Mouse (Mus musculus) gastrocnemius, adult 2 months (tissue): ENCODE data around the gene Rtkn. TPM values are rescaled to one million over a fixed set of nuclear protein-coding genes. Genes with fewer than 3 reads are reported as not detected.

ENCODE experiments used
- DNase-seq: peaks from one replicate; pipeline ENCODE4 v3.0.0; 2022
- H3K27ac ChIP-seq: fragments of 200-600 bp; 2 replicates; pipeline ENCODE4 v1.8.1; 2022; ENCODE audit warnings: mild to moderate bottlenecking
- H3K4me3 ChIP-seq: fragments of 200-600 bp; 2 replicates; pipeline ENCODE4 v1.8.1; 2022; ENCODE audit warnings: mild to moderate bottlenecking, moderate library complexity
- CTCF ChIP-seq: fragments of 200-600 bp; IDR thresholded peaks from 2 replicates; pipeline ENCODE4 v1.8.1; 2022; ENCODE audit warnings: antibody characterized with exemption, mild to moderate bottlenecking, moderate library complexity
- intact Hi-C: fragments of 180-260 bp; cut with DNase I; formaldehyde crosslinking; loops from one replicate; pipeline ENCODE4 v1.15.1; 2025
- total RNA-seq, 2 experiments: library from RNA; stranded (reverse); gene quantifications; 2 replicates each; pipeline ENCODE4 v1.2.3; 2021

The Rtkn gene
- total RNA-seq, 2 experiments from 2014 or later = 12.2 to 15.3 TPM

GRCm38 (mm10) chr6:83104158-83104557 is 31.1 kb upstream of the Rtkn start:
- DNase-seq = peak; percentile 8
- intact Hi-C loops = loop anchor here (10.0 kb wide), 1 partner anchor 401 kb away; the partner anchor contains the start of gene Dguok
- no peak for TF ChIP-seq CTCF
- H3K27ac ChIP-seq = no peak overlapping the region
- H3K4me3 ChIP-seq = no peak overlapping the region

GRCm38 (mm10) chr6:83107566-83108400 is 27.5 kb upstream of the Rtkn start:
- peak; percentile 87 for DNase-seq
- TF ChIP-seq CTCF = peak; percentile 81
- intact Hi-C loops = loop anchor here (10.0 kb wide), 1 partner anchor 397 kb away; the partner anchor contains the start of gene Dguok
- peak overlapping the region; percentile 85 for H3K4me3 ChIP-seq
- H3K27ac ChIP-seq = peak overlapping the region; percentile 93

GRCm38 (mm10) chr6:83108762-83109668 is 26.2 kb upstream of the Rtkn start, which contains the start of gene Mrpl53:
TSS of gene Mrpl53 (plus strand) at chr6:83109040.
- TF ChIP-seq CTCF = no peak
- intact Hi-C loops = loop anchor here (10.0 kb wide), 1 partner anchor 396 kb away; the partner anchor contains the start of gene Dguok
- H3K4me3 ChIP-seq = peak within 1 kb of the TSS; percentile 85

DNA sequence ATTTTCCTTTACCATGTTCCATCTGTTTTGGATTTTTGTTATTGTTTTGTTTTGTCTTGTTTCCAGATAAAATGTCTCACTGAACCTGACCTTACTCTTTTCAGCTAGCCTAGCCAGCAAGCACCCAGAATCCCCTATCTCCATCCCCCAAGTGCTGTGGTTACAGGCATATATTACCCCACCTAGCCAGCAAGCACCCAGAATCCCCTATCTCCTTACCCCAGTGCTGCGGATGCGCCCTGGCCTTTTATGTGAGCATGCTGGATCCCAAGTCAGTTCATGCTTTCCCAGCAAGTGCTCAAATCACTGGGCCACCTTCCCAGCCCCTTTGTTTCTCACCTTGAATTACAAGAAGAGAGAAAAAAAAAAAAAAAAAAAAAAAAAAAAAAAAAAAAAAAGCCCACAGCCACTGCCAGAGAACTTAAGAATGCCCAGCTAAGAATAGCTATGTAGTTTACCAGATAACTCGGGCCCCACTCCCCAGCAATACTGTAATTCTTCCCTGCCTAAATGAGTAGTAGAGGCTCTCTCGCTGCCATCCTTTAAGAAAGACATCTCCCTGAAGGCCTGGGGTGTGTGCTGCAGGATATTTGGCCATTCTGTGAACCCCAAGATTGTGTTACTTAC is 23.6 kb upstream of the Rtkn start:
- intact Hi-C loops = no loop called here
- Histone ChIP-seq H3K27ac (no peak overlapping the region), H3K4me3 (no peak overlapping the region)
- no peak for TF ChIP-seq CTCF
- peak; percentile 8 for DNase-seq

More at GRCm38 (mm10) chr6:83108762-83109668, 26.2 kb upstream of the Rtkn start, which contains the start of gene Mrpl53:
- H3K27ac ChIP-seq = peak within 1 kb of the TSS; percentile 93
- peak; percentile 91 for DNase-seq

GRCm38 (mm10) chr6:83115011-83115671 is 20.1 kb upstream of the Rtkn start, which contains the start of gene Mogs:
TSS of gene Mogs (plus strand) at chr6:83115496.
- peak; percentile 69 for TF ChIP-seq CTCF
- DNase-seq = peak; percentile 97
- intact Hi-C loops = no loop called here
- Histone ChIP-seq H3K4me3 (peak within 1 kb of the TSS; percentile 87), H3K27ac (peak within 1 kb of the TSS; percentile 94)

GRCm38 (mm10) chr6:83115682-83116372 is 19.4 kb upstream of the Rtkn start:
- intact Hi-C loops = no loop called here
- Histone ChIP-seq H3K27ac (peak overlapping the region; percentile 94), H3K4me3 (peak overlapping the region; percentile 87)
- TF ChIP-seq CTCF = no peak
- DNase-seq = no peak

DNA sequence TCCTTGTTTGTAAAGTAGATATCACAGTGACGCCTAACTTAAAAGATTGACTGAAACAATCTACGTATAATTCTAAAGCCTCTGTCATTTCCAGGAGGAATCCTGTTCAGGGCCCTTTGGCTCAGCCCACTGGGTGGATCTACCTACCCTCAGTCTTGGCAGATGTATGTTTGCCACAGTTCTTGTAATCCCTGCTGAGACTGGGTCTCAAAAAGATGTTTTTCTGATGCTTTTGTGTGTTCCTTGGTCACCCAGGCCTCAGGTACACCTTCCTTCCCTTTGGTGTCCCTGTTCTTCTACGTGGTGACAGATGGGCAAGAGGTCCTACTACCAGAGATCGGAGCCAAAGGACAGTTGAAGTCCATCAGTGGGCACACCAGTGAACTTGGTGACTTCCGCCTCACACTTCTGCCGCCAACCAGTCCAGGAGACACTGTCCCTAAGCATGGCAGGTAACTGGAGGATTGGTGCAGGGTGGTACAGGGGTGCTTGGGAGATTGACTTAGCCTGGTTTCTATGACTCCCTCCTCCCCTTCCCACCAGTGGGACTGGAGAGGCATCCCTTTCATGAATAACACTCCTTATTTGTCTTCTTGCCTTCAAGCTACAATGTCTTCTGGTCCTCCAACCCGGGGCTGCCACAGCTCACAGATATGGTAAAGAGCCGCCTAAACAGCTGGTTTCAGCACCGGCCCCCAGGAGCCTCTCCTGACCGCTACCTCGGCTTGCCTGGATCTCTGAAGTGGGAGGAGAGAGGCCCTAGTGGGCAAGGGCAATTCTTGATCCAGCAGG is 18.7 kb upstream of the Rtkn start:
- TF ChIP-seq CTCF = no peak
- DNase-seq = peak; percentile 6
- intact Hi-C loops = no loop called here
- Histone ChIP-seq H3K4me3 (peak overlapping the region; percentile 87), H3K27ac (0 out of 2 replicates have a peak overlapping the region, but pooled peaks have one; percentile 94)

- H3K27ac ChIP-seq = no peak overlapping the region
- no peak for TF ChIP-seq CTCF
- DNase-seq = peak; percentile 24
- H3K4me3 ChIP-seq = no peak overlapping the region
- intact Hi-C loops = no loop called here
Measured at GRCm38 (mm10) chr6:83117165-83117438, 18.2 kb upstream of the Rtkn start.

GRCm38 (mm10) chr6:83117616-83118015 is 17.6 kb upstream of the Rtkn start:
- Histone ChIP-seq H3K4me3 (no peak overlapping the region), H3K27ac (no peak overlapping the region)
- DNase-seq = no peak
- no peak for TF ChIP-seq CTCF
- intact Hi-C loops = loop anchor here (2.0 kb wide), 1 partner anchor 39 kb away; the partner anchor contains the start of genes 1700003E16Rik and Wdr54

- intact Hi-C loops = loop anchor here (2.0 kb wide), 1 partner anchor 38 kb away; the partner anchor contains the start of genes 1700003E16Rik and Wdr54
- DNase-seq = peak; percentile 14
- TF ChIP-seq CTCF = no peak
- Histone ChIP-seq H3K4me3 (no peak overlapping the region), H3K27ac (no peak overlapping the region)
Measured at GRCm38 (mm10) chr6:83118369-83118768, 16.9 kb upstream of the Rtkn start.
